Mouse (Mus musculus): ENCODE measurements around the gene Elfn1. TPM values are rescaled to one million over a fixed set of nuclear protein-coding genes. Genes with fewer than 3 reads are reported as not detected.
A peak's percentile ranks its signal among the peaks of the same experiment; 100 is the strongest.

The Elfn1 gene
- total and polyA plus RNA-seq, 3 experiments: 0.04 to 0.06 TPM; not detected in 1

- Histone ChIP-seq H3K27me3 (replicated peaks) (peaks cover 89% of the 10 kb centered on the region), H3K36me3 (replicated peaks in 1 of 2; ENCODE audit: control insufficient read depth in 1 of 2, insufficient read depth in 1 of 2, low read length in 1 of 2) (no peaks in the 10 kb centered on the region), H3K4me2 (ENCODE audit: insufficient read depth, low read depth, poor library complexity, severe bottlenecking) (peak overlapping the region; percentile 45), H3K9me3 (replicated peaks; ENCODE audit: low read length) (peaks cover 30% of the 10 kb centered on the region), H3K27ac (ENCODE audit: insufficient read depth, low read depth) (no peak overlapping the region), H3K4me3 (replicated peaks in 1 of 3; ENCODE audit: low read depth in 2 of 3, low read length in 2 of 3, poor library complexity in 1 of 3) (no peak overlapping the region), H3K4me1 (ENCODE audit: control insufficient read depth in 1 of 2, insufficient read depth in 2 of 2) (peaks cover 4 to 22% of the 10 kb centered on the region in 2 experiments; a peak in 3 of 4 replicates), H3K79me2 (replicated peaks; ENCODE audit: control insufficient read depth, extremely low read depth, insufficient read depth, poor library complexity, severe bottlenecking) (no peaks in the 10 kb centered on the region), H3K9ac (ENCODE audit: insufficient read depth, low read depth) (no peak overlapping the region)
- 0 out of 2 replicates have a peak, but pooled peaks have one; percentile 17 for TF ChIP-seq CHD2 (IDR thresholded peaks at IDR 0.05; ENCODE audit: low read length)
- TF ChIP-seq MAFK (IDR thresholded peaks at IDR 0.05; ENCODE audit: insufficient replicate concordance, low read length): no peak
- dilution Hi-C loops (cut with MboI; ENCODE audit: extremely low pct_ligation_motif_present, extremely low pct_unique_long_range_greater_than_20kb, low sequenced_read_pairs): no loop called here
- in situ Hi-C loops (cut with MboI; ENCODE audit: low pct_ligation_motif_present, low pct_unique_long_range_greater_than_20kb, low sequenced_read_pairs): no loop called here
- peak; percentile 45 for DNase-seq (ENCODE audit: extremely low read depth)
These were observed 2.2 kb downstream of the Elfn1 start for GRCm38 (mm10) chr5:139909710-139910550.

DNA sequence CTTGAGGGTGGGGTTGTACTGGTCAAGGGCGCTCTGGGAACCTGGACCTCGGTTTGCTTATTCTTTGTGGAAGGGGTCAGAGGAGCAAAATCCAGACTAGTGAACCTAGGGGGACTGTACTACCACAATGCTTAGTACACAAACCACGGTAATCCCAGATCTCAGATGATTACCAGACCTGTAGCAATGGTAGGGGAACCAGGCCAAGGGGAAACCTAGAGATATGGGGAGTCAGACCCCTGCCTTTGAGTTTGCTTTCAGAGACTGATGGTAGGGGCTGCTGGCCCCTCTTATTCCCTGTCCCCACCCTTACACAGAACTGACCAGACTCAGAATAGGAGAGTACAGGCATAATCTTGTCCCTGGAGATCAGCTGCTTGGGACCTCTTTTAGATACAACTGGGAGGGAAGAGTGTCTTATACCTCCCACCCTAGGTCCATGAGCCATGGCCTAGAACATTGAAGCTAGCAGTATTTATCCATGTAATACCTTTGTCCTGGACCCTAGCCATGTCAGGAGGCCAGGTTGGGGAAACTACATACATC, 3.1 kb downstream of the Elfn1 start:
- DNase-seq (ENCODE audit: extremely low read depth): no peak
- Histone ChIP-seq H3K27ac (ENCODE audit: insufficient read depth, low read depth) (no peak overlapping the region), H3K9me3 (replicated peaks; ENCODE audit: low read length) (peaks cover 30% of the 10 kb centered on the region), H3K9ac (ENCODE audit: insufficient read depth, low read depth) (no peak overlapping the region), H3K4me2 (ENCODE audit: insufficient read depth, low read depth, poor library complexity, severe bottlenecking) (no peak overlapping the region), H3K4me1 (ENCODE audit: control insufficient read depth in 1 of 2, insufficient read depth in 2 of 2) (peaks cover 4 to 22% of the 10 kb centered on the region in 2 experiments; a peak in 3 of 4 replicates), H3K27me3 (replicated peaks) (peaks cover 89% of the 10 kb centered on the region), H3K79me2 (replicated peaks; ENCODE audit: control insufficient read depth, extremely low read depth, insufficient read depth, poor library complexity, severe bottlenecking) (no peaks in the 10 kb centered on the region), H3K36me3 (replicated peaks in 1 of 2; ENCODE audit: control insufficient read depth in 1 of 2, insufficient read depth in 1 of 2, low read length in 1 of 2) (no peaks in the 10 kb centered on the region), H3K4me3 (replicated peaks in 1 of 3; ENCODE audit: low read depth in 2 of 3, low read length in 2 of 3, poor library complexity in 1 of 3) (no peak overlapping the region)
- dilution Hi-C loops (cut with MboI; ENCODE audit: extremely low pct_ligation_motif_present, extremely low pct_unique_long_range_greater_than_20kb, low sequenced_read_pairs): no loop called here
- TF ChIP-seq USF1 (IDR thresholded peaks at IDR 0.05; ENCODE audit: low read depth, low read length) (no peak), NELFE (IDR thresholded peaks at IDR 0.05; ENCODE audit: low read depth, low read length) (no peak), ZC3H11A (IDR thresholded peaks at IDR 0.05; ENCODE audit: low read depth, low read length) (no peak), RCOR1 (conservative IDR thresholded peaks at IDR 0.05; ENCODE audit: low read depth, low read length) (no peak), JUN (IDR thresholded peaks at IDR 0.05; ENCODE audit: insufficient read depth, low read depth, low read length) (no peak), MYC (IDR thresholded peaks at IDR 0.05; ENCODE audit: low read depth, low read length) (no peak), SMC3 (IDR thresholded peaks at IDR 0.05; ENCODE audit: low read depth, low read length) (no peak), HCFC1 (IDR thresholded peaks at IDR 0.05; ENCODE audit: low read depth, low read length) (no peak), CHD1 (IDR thresholded peaks at IDR 0.05; ENCODE audit: low read depth, low read length) (no peak), CHD2 (IDR thresholded peaks at IDR 0.05; ENCODE audit: low read length) (no peak), TCF12 (IDR thresholded peaks at IDR 0.05; ENCODE audit: low read depth, low read length) (no peak), EP300 (IDR thresholded peaks at IDR 0.05; ENCODE audit: low read length) (no peak)
- in situ Hi-C loops (cut with MboI; ENCODE audit: low pct_ligation_motif_present, low pct_unique_long_range_greater_than_20kb, low sequenced_read_pairs): no loop called here
